Mouse (Mus musculus) liver, adult (tissue): ENCODE data around the gene Tmem252.
A peak's percentile ranks its signal among the peaks of the same experiment; 100 is the strongest.

Source experiments
- GATA4 ChIP-seq: IDR thresholded peaks from 2 replicates; pipeline ENCODE4 v1.6.1; 2014; ENCODE audit warnings: mild to moderate bottlenecking, low read length; ENCODE audit not compliant: insufficient replicate concordance

Gene Tmem252

GRCm38 (mm10) chr19:24701716-24702115 is 27.9 kb downstream of the Tmem252 start:
- no peak for TF ChIP-seq GATA4

GRCm38 (mm10) chr19:24703680-24704079 is 29.9 kb downstream of the Tmem252 start:
- no peak for TF ChIP-seq GATA4

GRCm38 (mm10) chr19:24704326-24704725 is 30.5 kb downstream of the Tmem252 start:
- no peak for TF ChIP-seq GATA4

- TF ChIP-seq GATA4, result no peak
Measured at GRCm38 (mm10) chr19:24705395-24705794, 31.6 kb downstream of the Tmem252 start.

GRCm38 (mm10) chr19:24707071-24707906 is 33.5 kb downstream of the Tmem252 start:
- no peak for TF ChIP-seq GATA4

GRCm38 (mm10) chr19:24708032-24708431 is 34.2 kb downstream of the Tmem252 start:
- TF ChIP-seq GATA4, result peak; percentile 64; the same call in 1 of the 2 replicates

GRCm38 (mm10) chr19:24716303-24717097 is 42.7 kb downstream of the Tmem252 start:
- TF ChIP-seq GATA4, result no peak

- no peak for TF ChIP-seq GATA4
Measured at GRCm38 (mm10) chr19:24718021-24718420, 44.2 kb downstream of the Tmem252 start.

- TF ChIP-seq GATA4, result no peak
Measured at GRCm38 (mm10) chr19:24719504-24719903, 45.7 kb downstream of the Tmem252 start.

GRCm38 (mm10) chr19:24720448-24720847 is 46.6 kb downstream of the Tmem252 start:
- TF ChIP-seq GATA4, result no peak

- TF ChIP-seq GATA4, result no peak
Measured at GRCm38 (mm10) chr19:24724362-24724761, 50.6 kb downstream of the Tmem252 start.

GRCm38 (mm10) chr19:24730661-24731060 is 56.9 kb downstream of the Tmem252 start:
- no peak for TF ChIP-seq GATA4
